Mouse (Mus musculus): ENCODE data around the gene Plg. TPM values are rescaled to one million over a fixed set of nuclear protein-coding genes. Genes with fewer than 3 reads are reported as not detected.

The Plg gene
- polyA plus RNA-seq, 1 experiment from 2014 or later: not detected

GRCm38 (mm10) chr17:12455143-12455790, 76.9 kb downstream of the Plg start:
- no peak overlapping the region for H3K27ac ChIP-seq

GRCm38 (mm10) chr17:12461168-12461567, 82.8 kb downstream of the Plg start:
- H3K9me3 ChIP-seq: no peaks in the 10 kb centered on the region; the same call in 1 of the 2 replicates
- H3K27ac ChIP-seq: no peak overlapping the region
- no peaks in the 10 kb centered on the region for H3K27me3 ChIP-seq
- no peaks in the 10 kb centered on the region for H3K36me3 ChIP-seq
- no peak overlapping the region for H3K9ac ChIP-seq (replicated peaks)
- H3K4me1 ChIP-seq (replicated peaks): no peaks in the 10 kb centered on the region
- ATAC-seq (ENCODE audit: insufficient number of reproducible peaks, insufficient read depth, low FRiP score, low TSS enrichment, low read depth): no peak
- no peak overlapping the region for H3K4me3 ChIP-seq (replicated peaks)
- H3K4me2 ChIP-seq: no peak overlapping the region

More at GRCm38 (mm10) chr17:12455143-12455790, 76.9 kb downstream of the Plg start:
- Histone ChIP-seq H3K4me1 (replicated peaks) (peaks cover 3% of the 10 kb centered on the region; the same call in 1 of the 2 replicates), H3K9ac (replicated peaks) (no peak overlapping the region), H3K36me3 (no peaks in the 10 kb centered on the region), H3K27me3 (no peaks in the 10 kb centered on the region), H3K4me3 (replicated peaks) (no peak overlapping the region), H3K9me3 (no peaks in the 10 kb centered on the region), H3K4me2 (no peak overlapping the region)
- no peak for ATAC-seq (ENCODE audit: insufficient number of reproducible peaks, insufficient read depth, low FRiP score, low TSS enrichment, low read depth)
- WGBS: 74% methylated on average over 5 of the region's 5 CpGs

- H3K27me3 ChIP-seq: no peaks in the 10 kb centered on the region
- H3K4me1 ChIP-seq (replicated peaks): no peaks in the 10 kb centered on the region
- WGBS: 71% methylated on average over 4 of the region's 4 CpGs
- H3K27ac ChIP-seq: no peak overlapping the region
- H3K9me3 ChIP-seq: no peaks in the 10 kb centered on the region
- H3K4me2 ChIP-seq: no peak overlapping the region
- H3K4me3 ChIP-seq (replicated peaks): no peak overlapping the region
- H3K36me3 ChIP-seq: no peaks in the 10 kb centered on the region
- no peak for ATAC-seq (ENCODE audit: insufficient number of reproducible peaks, insufficient read depth, low FRiP score, low TSS enrichment, low read depth)
- no peak overlapping the region for H3K9ac ChIP-seq (replicated peaks)
These were observed 88.1 kb downstream of the Plg start for GRCm38 (mm10) chr17:12466501-12467000.

DNA sequence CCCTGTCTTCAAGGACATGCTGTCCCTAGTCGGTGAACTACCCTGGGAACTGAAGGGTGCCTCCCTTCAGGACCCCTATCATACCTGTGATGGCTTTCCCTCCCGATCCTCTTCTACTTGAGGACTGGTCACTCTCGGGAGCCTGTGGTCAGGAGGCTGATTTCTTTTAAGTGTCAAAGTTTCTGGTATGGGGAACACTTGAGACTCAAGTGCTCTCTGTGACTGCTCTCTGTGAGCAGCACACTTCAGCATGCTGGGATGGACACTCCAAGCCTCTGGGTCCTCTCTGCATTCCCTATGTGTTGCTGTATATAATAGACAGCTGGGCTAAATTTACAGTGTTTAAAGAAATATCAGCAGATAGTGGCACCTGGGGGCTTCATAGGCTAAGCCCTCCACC, 89.2 kb downstream of the Plg start:
- 81% methylated on average over 3 of the region's 3 CpGs for WGBS
- Histone ChIP-seq H3K36me3 (no peaks in the 10 kb centered on the region), H3K4me2 (no peak overlapping the region), H3K4me3 (replicated peaks) (no peak overlapping the region), H3K27me3 (no peaks in the 10 kb centered on the region), H3K27ac (no peak overlapping the region), H3K4me1 (replicated peaks) (no peaks in the 10 kb centered on the region), H3K9me3 (no peaks in the 10 kb centered on the region), H3K9ac (replicated peaks) (no peak overlapping the region)
- no peak for ATAC-seq (ENCODE audit: insufficient number of reproducible peaks, insufficient read depth, low FRiP score, low TSS enrichment, low read depth)

- ATAC-seq (ENCODE audit: insufficient number of reproducible peaks, insufficient read depth, low FRiP score, low TSS enrichment, low read depth): no peak
These were observed 90.3 kb downstream of the Plg start for GRCm38 (mm10) chr17:12468745-12469144.

More at GRCm38 (mm10) chr17:12468745-12469144, 90.3 kb downstream of the Plg start:
- no peak overlapping the region for H3K4me2 ChIP-seq
- H3K4me3 ChIP-seq (replicated peaks): no peak overlapping the region
- no peak overlapping the region for H3K9ac ChIP-seq (replicated peaks)
- no peaks in the 10 kb centered on the region for H3K4me1 ChIP-seq (replicated peaks)
- no peaks in the 10 kb centered on the region for H3K9me3 ChIP-seq
- H3K27ac ChIP-seq: no peak overlapping the region
- 77% methylated on average over 5 of the region's 5 CpGs for WGBS
- H3K27me3 ChIP-seq: no peaks in the 10 kb centered on the region
- H3K36me3 ChIP-seq: no peaks in the 10 kb centered on the region

Other genes with a start within 250 kb of the Plg start
- gene Map3k4, start 59.8 kb upstream of the Plg start, polyA plus RNA-seq (2016; fragmentation: Nextera tagmentation; extraction: Ambion mirVana): 56.1 and 63.0 TPM in 2 replicates
- gene Slc22a3, start 129.1 kb downstream of the Plg start, polyA plus RNA-seq (2016; fragmentation: Nextera tagmentation; extraction: Ambion mirVana): 0.16 and 0.23 TPM in 2 replicates
- not detected in 2 replicates for gene Slc22a2, start 205.5 kb downstream of the Plg start, polyA plus RNA-seq (2016; fragmentation: Nextera tagmentation; extraction: Ambion mirVana)